In genomic region chr16:11176884-11177244, GRCm38 (mm10) we compare ENCODE assay signal across 7 mouse cellular contexts. TPM values are rescaled to one million over a fixed set of nuclear protein-coding genes. Genes with fewer than 3 reads are reported as not detected.
A peak's percentile ranks its signal among the peaks of the same experiment; 100 is the strongest.
DNase-seq lines count a peak whose midpoint lies in the region; ATAC-seq and TF ChIP-seq lines count a peak whose summit lies in the region.

No protein-coding gene starts in this region.

- no peaks in the 10 kb centered on the region for H3K27me3 ChIP-seq in megakaryocyte, embryonic 14.5 days (replicated peaks)
- H3K27me3 ChIP-seq in forebrain, embryonic 13.5 days = no peaks in the 10 kb centered on the region; the same call in 1 of the 2 replicates
- no peaks in the 10 kb centered on the region for H3K27me3 ChIP-seq in limb, embryonic 14.5 days (ENCODE audit: control insufficient read depth, insufficient read depth, low read length)
- no peaks in the 10 kb centered on the region for H3K27me3 ChIP-seq in stomach, embryonic 15.5 days (replicated peaks)

- peaks cover 15% of the 10 kb centered on the region for H3K9me3 ChIP-seq in megakaryocyte, embryonic 14.5 days
- H3K9me3 ChIP-seq in forebrain, embryonic 13.5 days (replicated peaks) = no peaks in the 10 kb centered on the region
- no peaks in the 10 kb centered on the region for H3K9me3 ChIP-seq in limb, embryonic 14.5 days (ENCODE audit: control insufficient read depth, low read length)
- H3K9me3 ChIP-seq in stomach, embryonic 15.5 days = no peaks in the 10 kb centered on the region

- peak overlapping the region; percentile 85 for H3K4me2 ChIP-seq in forebrain, embryonic 13.5 days
- peak overlapping the region; percentile 88 for H3K4me2 ChIP-seq in limb, embryonic 14.5 days (replicated peaks; ENCODE audit: low read depth, low read length, severe bottlenecking)
- peak overlapping the region; percentile 74 for H3K4me2 ChIP-seq in stomach, embryonic 15.5 days

- H3K36me3 ChIP-seq in megakaryocyte, embryonic 14.5 days (replicated peaks; ENCODE audit: low read length) = peaks cover 14% of the 10 kb centered on the region
- no peaks in the 10 kb centered on the region for H3K36me3 ChIP-seq in forebrain, embryonic 13.5 days (ENCODE audit: poor library complexity, severe bottlenecking)
- H3K36me3 ChIP-seq in limb, embryonic 14.5 days (ENCODE audit: control insufficient read depth, insufficient read depth, low read length) = no peaks in the 10 kb centered on the region
- no peaks in the 10 kb centered on the region for H3K36me3 ChIP-seq in stomach, embryonic 15.5 days

- no peak overlapping the region for H3K27ac ChIP-seq in forebrain, embryonic 13.5 days
- peak overlapping the region; percentile 81 for H3K27ac ChIP-seq in limb, embryonic 14.5 days (replicated peaks; ENCODE audit: low read depth, low read length)
- H3K27ac ChIP-seq in stomach, embryonic 15.5 days = peak overlapping the region; percentile 70; the same call in 1 of the 2 replicates

- no peak for ATAC-seq in megakaryocyte, adult 5-6 weeks (ENCODE audit: poor library complexity, severe bottlenecking)
- ATAC-seq in forebrain, embryonic 13.5 days = no peak
- no peak for ATAC-seq in limb, embryonic 14.5 days (ENCODE audit: low FRiP score, low read depth)
- no peak for ATAC-seq in stomach, embryonic 15.5 days (ENCODE audit: insufficient read depth, low FRiP score, low read depth)

- no peak for DNase-seq in limb, embryonic 14.5 days (ENCODE audit: low spot score)
- no peak for DNase-seq in embryo, embryonic 10 days (ENCODE audit: low spot score)
- no peak for DNase-seq in layer of hippocampus, postnatal 36 days

- 4% methylated on average over 4 of the region's 4 CpGs for WGBS in forebrain, embryonic 13.5 days
- WGBS in limb, embryonic 14.5 days = 3% methylated on average over 4 of the region's 4 CpGs
- 3% methylated on average over 4 of the region's 4 CpGs for WGBS in stomach, embryonic 15.5 days

- H3K9ac ChIP-seq in forebrain, embryonic 13.5 days = peak overlapping the region; percentile 88
- peak overlapping the region; percentile 77 for H3K9ac ChIP-seq in limb, embryonic 14.5 days (ENCODE audit: low read depth, low read length, severe bottlenecking)
- H3K9ac ChIP-seq in stomach, embryonic 15.5 days = peak overlapping the region; percentile 27; the same call in 1 of the 2 replicates

- H3K4me1 ChIP-seq in megakaryocyte, embryonic 14.5 days = peaks cover 46% of the 10 kb centered on the region
- H3K4me1 ChIP-seq in forebrain, embryonic 13.5 days = peaks cover 17% of the 10 kb centered on the region
- H3K4me1 ChIP-seq in limb, embryonic 14.5 days (ENCODE audit: control insufficient read depth, insufficient read depth, low read length) = peaks cover 3% of the 10 kb centered on the region; the same call in 1 of the 2 replicates
- H3K4me1 ChIP-seq in stomach, embryonic 15.5 days = 0 out of 2 replicates have a peak, but pooled peaks cover 4% of the 10 kb centered on the region

- peak overlapping the region; percentile 98 for H3K4me3 ChIP-seq in megakaryocyte, embryonic 14.5 days (replicated peaks)
- peak overlapping the region; percentile 88 for H3K4me3 ChIP-seq in forebrain, embryonic 13.5 days
- peak overlapping the region; percentile 94 for H3K4me3 ChIP-seq in limb, embryonic 14.5 days (replicated peaks; ENCODE audit: low read length)
- peak overlapping the region; percentile 77 for H3K4me3 ChIP-seq in stomach, embryonic 15.5 days (replicated peaks)

- no peak for TF ChIP-seq POLR2A in limb, embryonic 14.5 days (IDR thresholded peaks at IDR 0.05; ENCODE audit: borderline replicate concordance, extremely low read depth, insufficient read depth, insufficient read length)

RNA-seq across cellular contexts. Expression of gene Zc3h7a, which starts 0.7 kb away (rescaled TPM):
- polyA plus RNA-seq in megakaryocyte, embryonic 14.5 days (2012; ENCODE audit: insufficient read depth, low replicate concordance) = 2.4 and 6.2 TPM in 2 replicates
- total RNA-seq in megakaryocyte, adult 5-6 weeks (2015) = 161 and 183 TPM in 2 replicates
- 221 and 259 TPM in 2 replicates for total RNA-seq in megakaryocyte, adult 5-6 weeks (2017)
- 75.4 and 79.6 TPM in 2 replicates for polyA plus RNA-seq in forebrain, embryonic 13.5 days (2015; fragmentation: Nextera tagmentation; extraction: Ambion mirVana)
- polyA plus RNA-seq in limb, embryonic 14.5 days (2012; rRNA removed) = 191 and 218 TPM in 2 replicates
- 94.9 and 105 TPM in 2 replicates for polyA plus RNA-seq in limb, embryonic 14.5 days (2014; fragmentation: Nextera tagmentation; extraction: Ambion mirVana)
- 92.0 and 94.2 TPM in 2 replicates for polyA plus RNA-seq in stomach, embryonic 15.5 days (2015; fragmentation: Nextera tagmentation; extraction: Ambion mirVana)
- total RNA-seq in layer of hippocampus, postnatal 36 days (2021) = 10 to 100 TPM; 70.6 to 99.7 TPM

RNA-seq across cellular contexts. Expression of gene Rsl1d1, which starts 26.3 kb away (rescaled TPM):
- polyA plus RNA-seq in megakaryocyte, embryonic 14.5 days (2012; ENCODE audit: insufficient read depth, low replicate concordance) = 7.8 and 15.5 TPM in 2 replicates
- 69.4 and 88.2 TPM in 2 replicates for total RNA-seq in megakaryocyte, adult 5-6 weeks (2015)
- 74.8 and 86.5 TPM in 2 replicates for total RNA-seq in megakaryocyte, adult 5-6 weeks (2017)
- polyA plus RNA-seq in forebrain, embryonic 13.5 days (2015; fragmentation: Nextera tagmentation; extraction: Ambion mirVana) = 191 and 193 TPM in 2 replicates
- 50.2 and 82.0 TPM in 2 replicates for polyA plus RNA-seq in limb, embryonic 14.5 days (2012; rRNA removed)
- polyA plus RNA-seq in limb, embryonic 14.5 days (2014; fragmentation: Nextera tagmentation; extraction: Ambion mirVana) = 176 and 181 TPM in 2 replicates
- 166 and 173 TPM in 2 replicates for polyA plus RNA-seq in stomach, embryonic 15.5 days (2015; fragmentation: Nextera tagmentation; extraction: Ambion mirVana)
- 10 to 100 TPM; 51.9 to 57.7 TPM for total RNA-seq in layer of hippocampus, postnatal 36 days (2021)

RNA-seq across cellular contexts. Expression of gene Txndc11, which starts 42.4 kb away (rescaled TPM):
- polyA plus RNA-seq in megakaryocyte, embryonic 14.5 days (2012; ENCODE audit: insufficient read depth, low replicate concordance) = 28.1 and 30.8 TPM in 2 replicates
- 29.0 and 30.3 TPM in 2 replicates for total RNA-seq in megakaryocyte, adult 5-6 weeks (2015)
- total RNA-seq in megakaryocyte, adult 5-6 weeks (2017) = 19.3 and 22.9 TPM in 2 replicates
- 26.0 and 26.4 TPM in 2 replicates for polyA plus RNA-seq in forebrain, embryonic 13.5 days (2015; fragmentation: Nextera tagmentation; extraction: Ambion mirVana)
- 36.9 and 41.7 TPM in 2 replicates for polyA plus RNA-seq in limb, embryonic 14.5 days (2012; rRNA removed)
- polyA plus RNA-seq in limb, embryonic 14.5 days (2014; fragmentation: Nextera tagmentation; extraction: Ambion mirVana) = 45.0 and 47.9 TPM in 2 replicates
- 39.3 and 41.6 TPM in 2 replicates for polyA plus RNA-seq in stomach, embryonic 15.5 days (2015; fragmentation: Nextera tagmentation; extraction: Ambion mirVana)
- 10 to 100 TPM; 30.8 to 36.6 TPM for total RNA-seq in layer of hippocampus, postnatal 36 days (2021)

Comparison
In these comparisons a context has a peak if more than half of its experiments do, and no peak if none do; other contexts are left out.
1. H3K9ac ChIP-seq: peak in every context shown above with its lines; median percentile 88 in forebrain, embryonic 13.5 days; 77 in limb, embryonic 14.5 days; 27 in stomach, embryonic 15.5 days.
2. RNA of gene Zc3h7a, which starts 0.7 kb away (polyA plus RNA-seq): 94.9 to 218 TPM in limb, embryonic 14.5 days, 92.0 to 94.2 TPM in stomach, embryonic 15.5 days and 75.4 to 79.6 TPM in forebrain, embryonic 13.5 days; 2.4 to 6.2 TPM in megakaryocyte, embryonic 14.5 days; every median in the first group is over 10 times any median in the second.
3. Peak in every context shown above with its lines, with median percentiles within 50 percentile points of each other: H3K4me3 ChIP-seq and H3K4me2 ChIP-seq.